Mouse (Mus musculus) testis, adult 2 months (tissue): ENCODE measurements at regions not wholly inside any gene's neighbourhood (a gene's known extent, or its start where the extent isn't known, plus 50 kb on each side); places are given as distances from the start of the nearest gene placed in this dataset.

Source experiments
- CTCF ChIP-seq: fragments of 200-500 bp; IDR thresholded peaks from 2 replicates; pipeline ENCODE4 v1.5.1; 2012; ENCODE audit warnings: low read depth, mild to moderate bottlenecking, inconsistent platforms, low read length, moderate library complexity; ENCODE audit not compliant: control insufficient read depth, insufficient read depth, insufficient replicate concordance
- POLR2A ChIP-seq: fragments of 200-500 bp; IDR thresholded peaks from 2 replicates; pipeline ENCODE4 v1.6.1; 2012; ENCODE audit warnings: low read depth, mild to moderate bottlenecking, inconsistent platforms, low read length, moderate library complexity; ENCODE audit not compliant: control insufficient read depth

DNA sequence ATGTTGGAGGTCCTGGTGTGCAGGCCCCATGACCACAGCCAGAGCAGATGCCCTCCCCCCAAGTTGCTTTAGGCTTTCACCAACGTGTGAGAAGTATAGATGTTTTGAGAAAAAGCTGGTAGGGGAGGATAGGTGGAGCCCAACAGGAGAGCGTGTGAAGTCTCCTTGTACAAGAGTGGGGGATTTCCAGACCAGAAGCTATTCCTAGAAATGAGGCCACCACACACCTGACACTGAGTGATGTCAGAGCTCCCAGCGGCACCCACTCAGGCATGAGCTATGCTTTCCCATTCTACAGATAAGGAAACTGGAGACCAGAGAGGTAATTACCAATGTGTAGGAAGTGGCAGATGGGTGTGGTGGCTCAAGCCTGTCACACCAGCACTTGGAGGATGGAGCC lies 56.2 kb upstream of the Larp1 start:
- TF ChIP-seq POLR2A (no peak), CTCF (no peak)
